Mouse (Mus musculus): ENCODE data around the gene Samd4b.
A peak's percentile ranks its signal among the peaks of the same experiment; 100 is the strongest.
"Not testable (repeated sequence)": the region's sequence is repeated elsewhere in the genome, so short reads cannot be mapped to it uniquely, and the experiment has no call there.

Gene Samd4b

GRCm38 (mm10) chr7:28597642-28598446 is at the start of gene Samd4b, which contains the start of gene Pak4:
Gene Samd4b (minus strand): TSS chr7:28598144.
Gene Pak4 (minus strand): TSS chr7:28598185.
- DNase-seq = peak; percentile 100

DNA sequence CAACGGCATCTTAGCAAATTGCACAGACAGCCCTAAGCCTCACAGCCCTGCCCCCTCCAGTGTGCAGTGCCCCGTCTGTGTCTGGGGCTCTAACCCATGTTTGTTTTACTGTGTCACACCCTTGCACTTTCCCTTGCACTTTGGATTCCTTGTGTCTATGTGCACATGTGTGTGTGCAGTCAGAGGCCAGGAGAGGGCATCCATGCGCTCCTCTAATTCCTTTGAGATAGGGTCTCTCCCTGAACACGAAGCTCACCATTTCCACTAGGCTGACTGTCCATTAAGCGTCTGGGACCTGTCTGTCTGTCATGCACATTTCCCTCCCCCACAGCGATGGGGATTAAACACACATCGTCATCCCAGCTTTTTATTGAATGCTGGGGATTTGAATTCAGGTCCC is 49.1 kb upstream of the Samd4b start:
- DNase-seq = peak; percentile 28

- no peak for DNase-seq
These were observed 48.1 kb upstream of the Samd4b start for GRCm38 (mm10) chr7:28645947-28646475.

DNA sequence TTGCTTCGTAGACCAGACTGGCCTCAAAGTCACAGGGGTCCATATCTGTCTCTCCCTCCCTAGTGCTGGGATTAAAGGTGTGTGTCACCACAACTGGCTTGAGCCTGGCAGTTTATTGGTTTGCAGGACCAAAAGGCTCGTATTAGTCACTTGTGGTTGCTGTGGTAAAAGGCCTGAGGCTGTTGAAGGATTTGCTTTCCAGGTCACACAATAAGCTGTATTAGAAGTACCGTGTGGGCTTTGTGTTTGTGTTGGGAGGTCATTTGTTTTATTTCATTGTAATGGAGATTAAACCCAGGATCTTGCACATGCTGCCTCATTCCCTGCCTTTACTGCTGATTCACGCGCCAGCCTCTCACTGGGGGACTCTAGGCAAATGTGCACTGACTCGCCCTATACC is 47.4 kb upstream of the Samd4b start:
- DNase-seq = no peak

DNA sequence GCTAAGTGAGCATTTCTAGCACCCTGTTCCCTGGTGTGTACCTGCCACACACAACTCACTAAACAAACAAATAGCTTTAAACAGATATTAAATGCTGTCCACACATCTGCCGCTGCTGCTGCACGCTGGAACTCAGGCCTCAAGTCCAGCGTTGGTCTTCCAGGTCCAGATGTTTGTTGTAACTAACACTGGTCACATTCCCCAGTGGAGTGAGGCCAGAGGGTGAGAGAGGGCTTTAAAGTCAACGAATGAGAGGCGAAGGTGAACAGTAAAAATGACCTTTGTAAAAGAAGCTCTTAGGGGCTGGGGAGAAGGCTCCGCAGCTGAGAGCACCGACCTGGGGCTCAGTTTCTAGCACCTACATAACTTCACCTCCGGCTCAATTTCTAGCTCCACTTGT is 43.6 kb upstream of the Samd4b start:
- DNase-seq = no peak

- no peak for DNase-seq
These were observed 39.6 kb upstream of the Samd4b start for GRCm38 (mm10) chr7:28637511-28637910.

- DNase-seq = no peak
These were observed 36.2 kb upstream of the Samd4b start for GRCm38 (mm10) chr7:28634128-28634527.

- no peak for DNase-seq
These were observed 33.1 kb upstream of the Samd4b start, which contains the start of gene Acp7 for GRCm38 (mm10) chr7:28631073-28631472. Gene Acp7 (minus strand): TSS chr7:28631332.

GRCm38 (mm10) chr7:28624791-28625190 is 26.8 kb upstream of the Samd4b start:
- no peak for DNase-seq

DNA sequence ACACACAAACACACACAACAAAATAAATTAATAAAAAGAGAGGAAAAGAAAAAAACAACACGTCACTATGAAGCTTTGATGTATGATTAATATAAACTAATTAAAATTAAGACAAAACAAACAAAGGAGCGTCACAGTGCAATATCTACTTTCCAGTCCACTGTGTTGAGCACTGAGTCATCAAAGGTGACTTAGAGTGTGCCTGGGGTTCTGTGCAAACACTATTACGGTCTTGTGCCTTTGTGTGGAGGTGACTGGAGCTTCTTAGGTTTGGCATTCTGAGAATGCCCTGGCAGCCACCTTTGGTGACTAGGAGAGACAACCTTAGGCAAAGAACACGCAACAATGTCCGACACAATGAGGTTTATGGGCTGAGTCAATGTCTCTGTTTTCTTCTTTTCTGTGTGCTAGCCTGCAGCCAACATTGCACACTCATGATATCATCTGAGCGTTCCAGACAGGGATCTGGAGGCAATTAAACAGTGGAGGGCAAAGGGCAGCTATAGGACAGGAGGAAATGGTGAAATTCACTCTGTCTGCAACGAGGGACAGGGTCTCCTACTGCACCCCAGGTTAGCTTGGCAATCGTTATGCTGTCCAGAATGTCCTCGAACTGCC is 21.3 kb upstream of the Samd4b start:
- no peak for DNase-seq

GRCm38 (mm10) chr7:28605951-28606350 is 8.0 kb upstream of the Samd4b start:
- DNase-seq = no peak

DNA sequence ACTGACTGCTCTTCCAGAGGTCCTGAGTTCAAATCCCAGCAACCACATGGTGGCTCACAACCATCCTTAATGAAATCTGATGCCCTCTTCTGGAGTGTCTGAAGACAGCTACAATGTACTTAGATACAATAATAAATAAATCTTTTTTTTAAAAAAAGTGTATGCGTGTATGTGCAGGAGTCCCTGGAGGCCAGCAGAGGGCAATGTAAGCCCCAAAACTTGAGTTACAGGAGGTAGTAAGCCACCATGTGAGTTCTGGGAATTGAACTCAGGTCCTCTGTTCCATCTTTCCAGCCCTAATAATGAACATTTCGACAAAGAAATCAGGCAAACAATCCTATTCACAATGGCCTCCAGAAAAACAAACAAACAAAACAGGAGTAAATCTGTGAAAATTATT is 5.8 kb upstream of the Samd4b start:
- DNase-seq = not testable (repeated sequence)

DNA sequence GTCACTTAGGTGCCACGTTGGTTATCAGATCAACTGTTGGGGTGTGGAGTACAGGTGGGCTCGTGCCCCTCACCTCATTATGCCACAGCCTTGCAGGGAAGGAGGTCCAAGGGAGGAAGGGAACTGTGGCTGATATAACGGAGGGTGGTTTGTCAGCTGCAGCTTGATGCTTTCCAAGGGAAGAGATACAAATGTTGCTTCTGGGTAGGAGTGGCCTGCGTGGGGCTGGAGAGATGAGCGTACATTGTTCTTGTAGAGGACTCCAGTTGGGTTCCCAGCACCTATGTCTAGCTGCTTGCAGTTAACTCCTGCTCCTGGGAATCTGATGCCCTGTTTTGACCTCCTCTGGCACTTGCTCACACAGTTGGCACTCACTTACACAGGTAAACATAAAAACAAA is 5.2 kb upstream of the Samd4b start:
- DNase-seq = no peak

- DNase-seq = peak; percentile 58
These were observed 3.7 kb upstream of the Samd4b start for GRCm38 (mm10) chr7:28601668-28602067.

- DNase-seq = peak; percentile 84
These were observed 3.1 kb upstream of the Samd4b start for GRCm38 (mm10) chr7:28601029-28601428.

- DNase-seq = no peak
These were observed 1.0 kb upstream of the Samd4b start for GRCm38 (mm10) chr7:28598951-28599350.

DNA sequence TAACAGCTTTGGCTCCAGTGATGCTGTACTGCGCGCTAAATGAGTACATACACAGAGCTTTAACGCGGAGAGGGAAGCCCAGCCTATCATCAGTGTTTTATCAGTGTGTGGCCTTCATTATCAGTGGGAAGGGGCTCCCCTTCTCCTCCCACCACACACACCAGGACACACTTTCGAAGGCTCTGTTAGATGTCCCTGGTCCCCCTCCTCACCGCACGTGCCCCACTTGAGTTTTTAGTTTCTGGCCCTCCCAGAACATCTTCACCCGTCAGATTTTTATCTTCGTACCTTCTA is 720 bp downstream of the Samd4b start:
- no peak for DNase-seq

DNA sequence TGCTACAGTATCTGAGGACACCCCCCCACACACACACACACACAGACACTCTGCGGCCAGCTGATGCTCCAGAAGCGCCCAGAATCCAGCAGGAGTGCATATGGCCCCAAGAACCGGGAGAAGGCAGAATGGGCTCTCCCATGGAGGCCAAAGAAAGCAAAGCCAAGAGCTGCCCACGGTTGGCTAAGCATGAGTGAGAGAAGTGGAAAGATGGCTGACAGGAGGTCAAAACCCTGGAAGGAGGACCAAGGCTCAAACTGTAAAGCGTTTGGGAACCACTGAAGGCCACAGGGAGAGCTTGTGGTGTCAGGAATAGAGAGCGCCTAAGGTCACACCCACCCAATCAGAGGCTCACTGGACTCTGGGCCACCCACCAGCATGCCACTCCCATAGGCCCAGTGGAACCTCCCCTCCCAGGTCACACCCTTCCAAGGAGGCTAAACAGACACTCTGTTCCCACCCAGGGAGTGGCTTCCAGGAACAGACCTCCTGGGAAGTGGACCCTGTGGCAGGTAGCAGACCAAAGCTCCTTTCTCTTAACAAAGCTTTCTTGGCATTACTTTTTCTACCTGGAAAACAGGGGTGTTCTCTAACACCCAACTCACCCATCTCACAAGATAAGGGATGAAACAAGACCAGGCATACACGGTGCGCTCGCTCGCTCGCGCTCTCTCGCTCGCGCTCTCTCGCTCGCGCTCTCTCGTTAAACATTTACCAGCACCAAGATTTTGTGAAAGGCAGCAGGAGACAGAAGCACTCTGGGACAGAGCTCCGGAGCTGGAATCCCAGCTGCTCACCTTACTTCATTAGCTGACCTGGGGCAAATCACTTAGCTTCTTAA is 1.3 kb downstream of the Samd4b start:
- DNase-seq = no peak

- no peak for DNase-seq
These were observed 2.1 kb downstream of the Samd4b start for GRCm38 (mm10) chr7:28595751-28596435.

DNA sequence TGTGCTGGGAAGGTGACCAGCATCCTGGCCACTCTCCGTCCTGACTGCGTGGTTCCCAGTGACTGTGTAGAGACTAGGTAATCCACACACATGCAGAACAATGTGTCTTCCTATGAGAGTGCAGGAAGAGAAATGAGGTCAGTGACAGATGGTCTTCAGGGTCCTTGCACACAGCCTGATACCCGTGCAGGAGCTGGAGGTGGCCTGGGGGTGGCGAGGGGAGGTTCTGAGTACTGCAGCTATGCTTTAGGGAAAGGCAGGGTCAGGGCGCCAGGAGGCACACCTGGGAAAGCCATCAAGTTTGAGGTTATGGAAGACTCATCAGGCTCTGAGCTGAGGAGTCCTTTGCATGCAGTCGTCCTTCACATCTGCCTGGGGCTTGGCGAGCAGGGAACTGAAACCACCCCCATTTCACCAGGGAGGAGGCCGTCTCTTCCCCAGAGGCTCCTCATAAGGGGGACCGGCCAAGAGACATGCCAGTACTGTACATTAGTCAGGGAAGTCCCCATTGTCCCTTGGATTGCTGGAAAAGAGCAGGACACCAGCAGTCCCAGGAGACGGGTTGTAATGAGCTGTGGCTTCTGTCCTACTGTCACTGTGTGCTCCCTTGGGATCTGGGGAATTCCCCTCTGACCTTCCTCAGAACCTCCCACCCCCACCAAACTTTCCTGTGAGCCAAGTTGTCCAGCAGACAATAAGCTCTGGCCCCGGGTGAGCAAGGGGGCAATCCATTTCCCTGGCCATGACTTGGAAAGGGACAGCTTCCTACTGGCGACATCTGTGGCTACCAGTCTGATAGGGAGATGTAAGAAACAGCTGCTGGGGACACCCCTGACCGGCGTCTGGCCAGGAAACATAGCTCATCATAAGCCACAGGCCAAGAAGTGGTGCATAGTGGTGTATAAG is 4.5 kb downstream of the Samd4b start:
- no peak for DNase-seq

- no peak for DNase-seq
These were observed 6.1 kb downstream of the Samd4b start for GRCm38 (mm10) chr7:28591862-28592261.

GRCm38 (mm10) chr7:28587644-28588043 is 10.3 kb downstream of the Samd4b start:
- DNase-seq = no peak

All from thymus, postnatal 25 days (tissue).